Mouse (Mus musculus): Measurements from ENCODE around the gene Smco3. TPM values are rescaled to one million over a fixed set of nuclear protein-coding genes. Genes with fewer than 3 reads are reported as not detected.
"Not testable (repeated sequence)": the region's sequence is repeated elsewhere in the genome, so short reads cannot be mapped to it uniquely, and the experiment has no call there.

The Smco3 gene
- polyA plus RNA-seq (2014; fragmentation: Nextera tagmentation; extraction: Ambion mirVana): 0.63 TPM in 1 of 2 replicates, not detected in the other

DNA sequence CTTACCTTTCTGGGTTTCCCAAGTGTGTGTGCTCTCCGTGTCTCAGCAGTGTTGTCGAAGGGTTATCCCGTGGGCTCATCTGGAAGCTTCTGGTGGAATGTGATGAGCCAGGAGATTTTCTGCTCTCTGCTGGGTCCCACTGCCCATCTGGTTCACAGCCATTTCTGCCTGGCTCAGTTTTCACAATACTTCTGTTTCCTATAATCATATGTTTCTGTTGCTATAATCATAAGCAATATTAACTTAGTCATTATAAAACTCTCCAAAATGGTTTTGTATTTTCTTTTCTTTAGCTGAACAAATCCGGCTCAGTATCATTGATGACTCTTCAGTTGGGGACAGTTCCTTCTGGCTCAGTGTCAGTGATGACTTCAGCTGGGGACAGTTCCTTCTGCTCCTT, at the start of gene Smco3:
Smco3 (minus strand) TSS at position 101 of the 400 bp plus-strand sequence.
- WGBS: 68% methylated on average over 4 of the region's 4 CpGs
- H3K9ac ChIP-seq (ENCODE audit: low read depth, low read length): no peak within 1 kb of the TSS
- no peaks in the 10 kb centered on the region for H3K27me3 ChIP-seq (ENCODE audit: control insufficient read depth, insufficient read depth, low read length)

DNA sequence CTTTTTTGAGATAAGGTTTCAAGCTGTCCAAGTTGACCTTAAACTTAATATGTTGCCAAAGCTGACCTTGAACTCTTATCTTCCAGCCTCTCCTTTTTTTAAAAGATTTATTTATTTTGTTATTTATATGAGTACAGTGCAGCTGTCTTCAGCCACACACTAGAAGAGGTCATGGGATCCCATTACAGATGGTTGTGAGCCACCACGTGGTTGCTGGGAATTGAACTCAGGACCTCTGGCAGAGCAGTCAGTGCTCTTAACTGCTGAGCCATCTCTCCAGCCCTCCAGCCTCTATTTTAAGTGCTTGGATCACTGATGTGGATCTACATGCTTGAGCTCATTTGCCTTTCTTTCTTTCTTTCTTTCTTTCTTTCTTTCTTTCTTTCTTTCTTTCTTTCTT, 49.5 kb upstream of the Smco3 start:
- WGBS: 41% methylated on average over 1 of the region's 1 CpGs
- H3K27me3 ChIP-seq (ENCODE audit: control insufficient read depth, insufficient read depth, low read length); H3K36me3 ChIP-seq (ENCODE audit: control insufficient read depth, insufficient read depth, low read length); H3K4me3 ChIP-seq (ENCODE audit: low read depth, low read length); H3K9me3 ChIP-seq (ENCODE audit: control insufficient read depth, low read length); H3K4me2 ChIP-seq (replicated peaks; ENCODE audit: low read depth, low read length); H3K9ac ChIP-seq (ENCODE audit: low read depth, low read length); ATAC-seq (ENCODE audit: low FRiP score); H3K4me1 ChIP-seq (replicated peaks; ENCODE audit: control insufficient read depth, insufficient read depth, low read length); H3K27ac ChIP-seq (ENCODE audit: low read depth, low read length); DNase-seq (ENCODE audit: low spot score): not testable (repeated sequence)

More for the DNA sequence above, at the start of gene Smco3:
- Histone ChIP-seq H3K4me2 (replicated peaks; ENCODE audit: low read depth, low read length) (no peak within 1 kb of the TSS), H3K9me3 (ENCODE audit: control insufficient read depth, low read length) (no peaks in the 10 kb centered on the region), H3K36me3 (ENCODE audit: control insufficient read depth, insufficient read depth, low read length) (no peaks in the 10 kb centered on the region), H3K4me1 (replicated peaks; ENCODE audit: control insufficient read depth, insufficient read depth, low read length) (no peaks in the 10 kb centered on the region), H3K4me3 (ENCODE audit: low read depth, low read length) (no peak within 1 kb of the TSS), H3K27ac (ENCODE audit: low read depth, low read length) (no peak within 1 kb of the TSS)
- no peak for DNase-seq (ENCODE audit: low spot score)
- no peak for ATAC-seq (ENCODE audit: low FRiP score)

DNA sequence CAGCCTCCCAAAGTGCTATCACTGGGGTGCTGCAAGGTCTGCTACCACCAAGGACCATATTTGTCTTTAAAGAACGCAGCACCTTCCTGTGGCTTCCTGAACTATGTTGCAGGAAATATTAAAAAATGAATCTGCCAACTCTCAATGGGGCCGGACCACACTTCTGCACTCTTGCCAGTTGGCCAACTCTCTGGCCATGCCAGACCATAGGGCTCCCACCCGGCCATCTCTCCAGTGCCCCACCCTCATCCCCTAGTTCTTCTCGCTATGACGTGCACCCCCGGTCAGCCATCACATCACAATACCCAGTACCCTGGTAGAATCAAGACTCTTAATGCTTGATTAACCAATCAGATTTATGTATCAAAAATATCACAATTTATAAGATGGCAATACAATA, 48.7 kb upstream of the Smco3 start:
- Histone ChIP-seq H3K4me2 (replicated peaks; ENCODE audit: low read depth, low read length) (no peak overlapping the region), H3K4me1 (replicated peaks; ENCODE audit: control insufficient read depth, insufficient read depth, low read length) (no peaks in the 10 kb centered on the region)
- no peak for ATAC-seq (ENCODE audit: low FRiP score)

DNA sequence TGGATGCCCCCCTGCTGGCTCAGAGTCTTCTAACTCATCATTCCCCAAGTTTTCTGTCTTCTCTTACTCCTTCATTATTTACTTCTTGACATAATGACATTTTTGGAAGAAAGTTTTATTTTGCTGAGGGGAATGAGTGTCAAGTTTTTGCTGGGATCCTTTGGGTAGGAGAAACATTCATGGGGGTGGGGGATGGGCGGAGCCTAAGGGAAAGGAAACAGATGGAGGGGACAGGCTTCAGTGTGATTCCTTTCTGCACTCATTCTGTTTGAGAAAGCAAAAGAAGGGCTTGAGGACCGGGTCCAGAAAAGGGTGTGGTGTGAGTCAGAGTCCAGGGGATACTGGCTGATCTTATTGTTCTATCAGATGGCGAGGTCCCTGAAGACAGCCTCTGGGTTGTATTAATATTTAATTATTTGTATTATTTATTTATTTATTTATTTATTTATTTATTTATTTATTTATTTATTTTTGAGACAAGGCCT, 48.2 kb upstream of the Smco3 start:
- H3K4me3 ChIP-seq (ENCODE audit: low read depth, low read length): no peak overlapping the region
- no peaks in the 10 kb centered on the region for H3K9me3 ChIP-seq (ENCODE audit: control insufficient read depth, low read length)
- no peaks in the 10 kb centered on the region for H3K4me1 ChIP-seq (replicated peaks; ENCODE audit: control insufficient read depth, insufficient read depth, low read length)
- no peaks in the 10 kb centered on the region for H3K27me3 ChIP-seq (ENCODE audit: control insufficient read depth, insufficient read depth, low read length)
- 74% methylated on average over 3 of the region's 3 CpGs for WGBS
- no peak for DNase-seq (ENCODE audit: low spot score)
- no peak overlapping the region for H3K4me2 ChIP-seq (replicated peaks; ENCODE audit: low read depth, low read length)
- H3K27ac ChIP-seq (ENCODE audit: low read depth, low read length): no peak overlapping the region
- no peak overlapping the region for H3K9ac ChIP-seq (ENCODE audit: low read depth, low read length)
- ATAC-seq (ENCODE audit: low FRiP score): no peak
- H3K36me3 ChIP-seq (ENCODE audit: control insufficient read depth, insufficient read depth, low read length): no peaks in the 10 kb centered on the region

More for the DNA sequence above, 48.7 kb upstream of the Smco3 start:
- Histone ChIP-seq H3K36me3 (ENCODE audit: control insufficient read depth, insufficient read depth, low read length) (no peaks in the 10 kb centered on the region), H3K27ac (ENCODE audit: low read depth, low read length) (no peak overlapping the region), H3K9me3 (ENCODE audit: control insufficient read depth, low read length) (no peaks in the 10 kb centered on the region), H3K9ac (ENCODE audit: low read depth, low read length) (no peak overlapping the region), H3K27me3 (ENCODE audit: control insufficient read depth, insufficient read depth, low read length) (no peaks in the 10 kb centered on the region), H3K4me3 (ENCODE audit: low read depth, low read length) (no peak overlapping the region)
- 95% methylated on average over 6 of the region's 6 CpGs for WGBS
- no peak for DNase-seq (ENCODE audit: low spot score)

DNA sequence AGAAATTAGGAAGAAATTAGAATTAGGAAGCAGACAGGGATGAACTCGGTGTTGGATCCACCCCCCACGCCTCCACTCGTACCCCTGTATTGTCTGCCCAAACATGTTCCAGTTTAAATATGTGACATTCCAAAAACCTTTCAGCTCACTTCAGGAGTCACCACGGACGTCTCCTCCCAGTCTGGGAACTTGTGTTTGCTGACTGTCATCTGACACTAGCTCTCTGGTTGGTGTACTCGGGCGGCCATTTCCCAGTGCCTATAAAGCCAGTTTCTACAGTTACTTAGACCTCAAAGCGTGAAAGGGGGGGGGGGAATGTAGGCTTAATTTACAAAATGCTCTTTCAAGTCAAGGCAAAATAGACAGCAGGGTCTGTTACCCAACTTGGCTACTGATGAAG, 46.4 kb upstream of the Smco3 start:
- H3K27me3 ChIP-seq (ENCODE audit: control insufficient read depth, insufficient read depth, low read length): no peaks in the 10 kb centered on the region
- WGBS: 73% methylated on average over 8 of the region's 8 CpGs
- H3K9me3 ChIP-seq (ENCODE audit: control insufficient read depth, low read length): no peaks in the 10 kb centered on the region
- H3K4me1 ChIP-seq (replicated peaks; ENCODE audit: control insufficient read depth, insufficient read depth, low read length): no peaks in the 10 kb centered on the region
- no peak overlapping the region for H3K4me3 ChIP-seq (ENCODE audit: low read depth, low read length)
- H3K9ac ChIP-seq (ENCODE audit: low read depth, low read length): no peak overlapping the region
- ATAC-seq (ENCODE audit: low FRiP score) (no peak), DNase-seq (ENCODE audit: low spot score) (no peak)
- H3K36me3 ChIP-seq (ENCODE audit: control insufficient read depth, insufficient read depth, low read length): no peaks in the 10 kb centered on the region
- H3K4me2 ChIP-seq (replicated peaks; ENCODE audit: low read depth, low read length): no peak overlapping the region
- H3K27ac ChIP-seq (ENCODE audit: low read depth, low read length): no peak overlapping the region

DNA sequence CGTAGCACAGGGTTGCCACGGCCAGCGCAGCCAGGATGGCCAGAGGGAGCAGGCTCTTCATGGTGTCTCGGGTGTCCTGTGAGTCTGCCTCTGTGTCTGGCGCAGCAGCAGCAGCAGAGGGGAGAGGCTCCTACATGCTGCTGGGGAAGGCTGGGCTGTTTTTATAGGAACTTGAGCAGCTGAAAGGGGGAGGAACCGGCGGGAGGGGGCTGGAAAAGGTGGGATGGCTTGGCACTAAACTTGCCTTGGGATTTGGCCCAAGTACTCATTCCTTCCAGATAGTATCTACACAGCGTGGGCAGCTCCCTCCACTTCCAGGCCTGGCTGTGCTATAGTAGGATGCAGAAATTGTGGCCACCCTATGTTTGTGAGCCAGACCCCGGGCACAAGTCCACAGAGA, 40.4 kb upstream of the Smco3 start, which contains the start of gene Mgp:
Mgp (minus strand) TSS at position 154 of the 400 bp plus-strand sequence.
- no peak for ATAC-seq (ENCODE audit: low FRiP score)
- Histone ChIP-seq H3K27ac (ENCODE audit: low read depth, low read length) (no peak within 1 kb of the TSS), H3K9me3 (ENCODE audit: control insufficient read depth, low read length) (no peaks in the 10 kb centered on the region), H3K9ac (ENCODE audit: low read depth, low read length) (no peak within 1 kb of the TSS), H3K36me3 (ENCODE audit: control insufficient read depth, insufficient read depth, low read length) (no peaks in the 10 kb centered on the region), H3K4me3 (ENCODE audit: low read depth, low read length) (no peak within 1 kb of the TSS), H3K4me1 (replicated peaks; ENCODE audit: control insufficient read depth, insufficient read depth, low read length) (no peaks in the 10 kb centered on the region), H3K27me3 (ENCODE audit: control insufficient read depth, insufficient read depth, low read length) (no peaks in the 10 kb centered on the region), H3K4me2 (replicated peaks; ENCODE audit: low read depth, low read length) (no peak within 1 kb of the TSS)
- 53% methylated on average over 9 of the region's 9 CpGs for WGBS
- no peak for DNase-seq (ENCODE audit: low spot score)

DNA sequence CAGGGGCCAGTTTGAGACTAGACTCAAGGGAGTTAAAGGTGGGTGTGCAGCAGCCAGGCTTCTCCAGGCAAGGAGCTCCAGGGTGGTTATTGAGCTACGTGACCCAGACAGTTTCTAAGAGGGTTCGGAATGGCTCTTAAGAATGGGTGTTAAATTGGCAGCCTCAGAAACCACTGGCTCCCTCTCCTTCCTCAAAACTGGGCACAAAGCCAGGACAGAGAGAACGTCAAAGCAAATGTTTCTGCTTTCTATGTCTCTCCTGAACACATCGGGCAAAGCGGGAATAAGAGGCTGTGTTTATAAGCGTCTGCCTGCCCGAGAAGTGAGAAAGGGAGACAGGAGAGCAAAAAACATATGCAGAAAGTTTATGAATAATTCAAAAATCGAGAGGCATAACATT, 39.3 kb upstream of the Smco3 start:
- Histone ChIP-seq H3K4me1 (replicated peaks; ENCODE audit: control insufficient read depth, insufficient read depth, low read length) (no peaks in the 10 kb centered on the region), H3K27me3 (ENCODE audit: control insufficient read depth, insufficient read depth, low read length) (no peaks in the 10 kb centered on the region), H3K9me3 (ENCODE audit: control insufficient read depth, low read length) (no peaks in the 10 kb centered on the region), H3K4me2 (replicated peaks; ENCODE audit: low read depth, low read length) (no peak overlapping the region), H3K36me3 (ENCODE audit: control insufficient read depth, insufficient read depth, low read length) (no peaks in the 10 kb centered on the region), H3K9ac (ENCODE audit: low read depth, low read length) (no peak overlapping the region), H3K4me3 (ENCODE audit: low read depth, low read length) (no peak overlapping the region), H3K27ac (ENCODE audit: low read depth, low read length) (no peak overlapping the region)
- DNase-seq (ENCODE audit: low spot score) (no peak), ATAC-seq (ENCODE audit: low FRiP score) (no peak)
- 83% methylated on average over 8 of the region's 8 CpGs for WGBS

DNA sequence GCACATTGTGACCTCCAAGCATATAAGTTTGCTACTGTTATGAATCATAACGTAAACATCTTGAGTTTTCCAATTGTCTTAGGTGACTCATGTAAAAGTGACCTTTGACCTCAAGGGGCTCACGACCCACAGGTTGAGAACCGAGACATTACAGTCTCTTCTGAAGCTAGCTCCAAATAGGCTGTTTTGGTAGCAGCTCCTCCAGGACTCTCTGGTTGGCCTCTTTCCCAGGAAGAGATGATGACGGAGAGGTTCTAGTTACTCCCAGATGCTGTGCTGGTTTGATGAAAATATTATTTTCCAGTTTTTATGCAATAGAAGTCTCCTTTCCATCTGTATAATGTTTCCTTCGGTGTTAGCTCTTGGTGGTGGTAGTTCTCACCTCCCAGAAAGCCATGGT, 33.7 kb upstream of the Smco3 start:
- no peaks in the 10 kb centered on the region for H3K4me1 ChIP-seq (replicated peaks; ENCODE audit: control insufficient read depth, insufficient read depth, low read length)
- no peak for DNase-seq (ENCODE audit: low spot score)
- H3K27ac ChIP-seq (ENCODE audit: low read depth, low read length): no peak overlapping the region
- 79% methylated on average over 5 of the region's 5 CpGs for WGBS
- no peak overlapping the region for H3K4me2 ChIP-seq (replicated peaks; ENCODE audit: low read depth, low read length)
- H3K9ac ChIP-seq (ENCODE audit: low read depth, low read length): no peak overlapping the region
- H3K9me3 ChIP-seq (ENCODE audit: control insufficient read depth, low read length): no peaks in the 10 kb centered on the region
- H3K27me3 ChIP-seq (ENCODE audit: control insufficient read depth, insufficient read depth, low read length): no peaks in the 10 kb centered on the region
- no peak for ATAC-seq (ENCODE audit: low FRiP score)
- H3K4me3 ChIP-seq (ENCODE audit: low read depth, low read length): no peak overlapping the region
- H3K36me3 ChIP-seq (ENCODE audit: control insufficient read depth, insufficient read depth, low read length): no peaks in the 10 kb centered on the region

DNA sequence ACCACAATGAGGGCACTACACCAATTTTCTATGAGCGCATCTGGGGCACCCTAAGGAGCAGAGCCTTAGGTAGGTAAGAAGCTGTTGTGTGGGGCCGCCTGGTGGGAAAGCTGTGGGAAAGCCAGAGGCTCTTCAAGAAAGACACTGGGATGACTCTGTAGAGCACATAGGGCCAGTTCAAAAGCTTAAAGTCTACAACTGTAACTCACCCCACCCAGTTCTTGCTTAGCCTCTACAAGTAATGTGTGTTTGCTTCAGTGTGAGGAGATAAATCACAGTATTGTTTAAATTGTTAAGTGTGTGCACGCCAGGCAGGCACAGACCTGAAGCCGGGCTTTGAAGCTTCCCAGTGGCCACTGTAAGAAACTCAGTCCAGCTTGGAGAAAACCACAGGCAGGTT, 30.9 kb upstream of the Smco3 start:
- Histone ChIP-seq H3K27ac (ENCODE audit: low read depth, low read length) (no peak overlapping the region), H3K4me1 (replicated peaks; ENCODE audit: control insufficient read depth, insufficient read depth, low read length) (no peaks in the 10 kb centered on the region), H3K9ac (ENCODE audit: low read depth, low read length) (no peak overlapping the region), H3K27me3 (ENCODE audit: control insufficient read depth, insufficient read depth, low read length) (no peaks in the 10 kb centered on the region), H3K4me3 (ENCODE audit: low read depth, low read length) (no peak overlapping the region), H3K4me2 (replicated peaks; ENCODE audit: low read depth, low read length) (no peak overlapping the region), H3K9me3 (ENCODE audit: control insufficient read depth, low read length) (no peaks in the 10 kb centered on the region), H3K36me3 (ENCODE audit: control insufficient read depth, insufficient read depth, low read length) (no peaks in the 10 kb centered on the region)
- ATAC-seq (ENCODE audit: low FRiP score) (no peak), DNase-seq (ENCODE audit: low spot score) (no peak)
- 89% methylated on average over 4 of the region's 4 CpGs for WGBS
